Mouse (Mus musculus): ENCODE results near the gene AI413582. TPM values are rescaled to one million over a fixed set of nuclear protein-coding genes. Genes with fewer than 3 reads are reported as not detected.

Gene AI413582
- polyA plus RNA-seq, 1 experiment, result 20.7 TPM

DNA sequence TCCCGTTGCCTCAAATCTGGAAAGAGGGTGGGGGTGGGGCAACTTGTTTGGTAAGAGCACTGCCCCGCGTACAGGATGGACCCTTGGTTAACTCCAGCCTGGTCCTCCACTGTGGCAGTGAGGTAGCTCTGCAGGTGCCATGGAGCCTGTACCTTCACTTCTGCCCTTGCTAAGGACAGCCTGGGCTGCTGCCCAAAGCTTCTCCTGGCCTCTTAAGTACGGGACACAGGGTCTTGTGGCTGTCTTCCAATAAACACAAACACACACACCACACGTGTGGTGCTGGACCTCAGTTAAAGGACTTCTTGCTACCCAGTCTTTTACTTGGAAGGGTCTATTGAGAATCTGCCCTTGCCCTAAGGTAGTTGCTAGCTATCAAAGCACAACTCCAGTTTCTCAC is 6.7 kb downstream of the AI413582 start:
- no peak overlapping the region for H3K4me3 ChIP-seq (ENCODE audit: control insufficient read depth, low read depth, low read length)
- H3K27ac ChIP-seq (ENCODE audit: control insufficient read depth, insufficient read depth, low read depth, low read length), result no peak overlapping the region
- no peaks in the 10 kb centered on the region; the same call in 1 of the 2 replicates for H3K36me3 ChIP-seq (ENCODE audit: control insufficient read depth, insufficient read depth, low read length)
- TF ChIP-seq POLR2A (IDR thresholded peaks at IDR 0.05; ENCODE audit: control insufficient read depth, low read depth, low read length) (no peak), CTCF (IDR thresholded peaks at IDR 0.05; ENCODE audit: control insufficient read depth, insufficient read depth, insufficient replicate concordance, low read depth, low read length) (no peak)
- H3K4me1 ChIP-seq (ENCODE audit: control insufficient read depth, insufficient read depth, low read length), result peaks cover 28% of the 10 kb centered on the region
- no peaks in the 10 kb centered on the region for H3K27me3 ChIP-seq (ENCODE audit: control insufficient read depth, insufficient read depth, low read length)

DNA sequence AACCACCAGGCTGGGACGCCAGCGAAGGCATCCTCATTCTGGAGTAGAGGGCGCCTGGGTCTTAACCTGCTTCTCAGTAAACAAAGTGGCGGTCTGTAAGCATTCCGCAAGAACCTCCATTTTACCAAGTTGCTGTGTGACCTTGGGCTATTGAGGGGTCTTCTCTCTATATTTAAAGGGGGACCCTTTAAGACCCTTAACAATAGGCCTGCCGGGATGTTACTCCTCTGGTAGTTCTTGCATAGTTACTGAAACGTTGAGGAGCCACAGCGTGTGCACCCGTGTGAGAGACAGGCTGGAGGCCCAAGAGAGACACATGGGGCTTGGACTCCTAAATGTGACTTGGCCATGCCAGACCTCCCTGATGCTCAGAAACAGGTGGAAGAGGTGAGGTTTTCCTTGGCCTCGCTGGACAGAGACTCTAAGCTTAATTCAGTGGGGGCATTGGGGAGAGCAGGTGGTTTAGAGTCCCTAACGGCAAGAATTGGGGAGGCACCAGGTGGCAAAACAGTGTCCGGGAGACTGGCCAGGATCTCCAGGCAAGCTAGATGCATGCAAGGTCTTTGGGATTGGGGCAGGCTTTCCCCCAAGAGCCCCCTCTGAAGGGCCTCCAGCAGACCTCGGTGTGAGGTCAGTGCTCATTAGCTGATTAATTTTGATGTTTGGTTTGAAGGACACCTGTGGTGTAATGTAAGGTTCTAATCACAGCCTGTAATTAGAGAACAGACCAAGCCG is 7.5 kb downstream of the AI413582 start:
- H3K27me3 ChIP-seq (ENCODE audit: control insufficient read depth, insufficient read depth, low read length), result no peaks in the 10 kb centered on the region
- TF ChIP-seq CTCF (IDR thresholded peaks at IDR 0.05; ENCODE audit: control insufficient read depth, insufficient read depth, insufficient replicate concordance, low read depth, low read length) (no peak), POLR2A (IDR thresholded peaks at IDR 0.05; ENCODE audit: control insufficient read depth, low read depth, low read length) (no peak)
- H3K4me1 ChIP-seq (ENCODE audit: control insufficient read depth, insufficient read depth, low read length), result peaks cover 27% of the 10 kb centered on the region
- 0 out of 2 replicates have a peak overlapping the region, but pooled peaks have one; percentile 1 for H3K27ac ChIP-seq (ENCODE audit: control insufficient read depth, insufficient read depth, low read depth, low read length)
- H3K36me3 ChIP-seq (ENCODE audit: control insufficient read depth, insufficient read depth, low read length), result no peaks in the 10 kb centered on the region; the same call in 1 of the 2 replicates
- no peak overlapping the region; the same call in 1 of the 2 replicates for H3K4me3 ChIP-seq (ENCODE audit: control insufficient read depth, low read depth, low read length)

DNA sequence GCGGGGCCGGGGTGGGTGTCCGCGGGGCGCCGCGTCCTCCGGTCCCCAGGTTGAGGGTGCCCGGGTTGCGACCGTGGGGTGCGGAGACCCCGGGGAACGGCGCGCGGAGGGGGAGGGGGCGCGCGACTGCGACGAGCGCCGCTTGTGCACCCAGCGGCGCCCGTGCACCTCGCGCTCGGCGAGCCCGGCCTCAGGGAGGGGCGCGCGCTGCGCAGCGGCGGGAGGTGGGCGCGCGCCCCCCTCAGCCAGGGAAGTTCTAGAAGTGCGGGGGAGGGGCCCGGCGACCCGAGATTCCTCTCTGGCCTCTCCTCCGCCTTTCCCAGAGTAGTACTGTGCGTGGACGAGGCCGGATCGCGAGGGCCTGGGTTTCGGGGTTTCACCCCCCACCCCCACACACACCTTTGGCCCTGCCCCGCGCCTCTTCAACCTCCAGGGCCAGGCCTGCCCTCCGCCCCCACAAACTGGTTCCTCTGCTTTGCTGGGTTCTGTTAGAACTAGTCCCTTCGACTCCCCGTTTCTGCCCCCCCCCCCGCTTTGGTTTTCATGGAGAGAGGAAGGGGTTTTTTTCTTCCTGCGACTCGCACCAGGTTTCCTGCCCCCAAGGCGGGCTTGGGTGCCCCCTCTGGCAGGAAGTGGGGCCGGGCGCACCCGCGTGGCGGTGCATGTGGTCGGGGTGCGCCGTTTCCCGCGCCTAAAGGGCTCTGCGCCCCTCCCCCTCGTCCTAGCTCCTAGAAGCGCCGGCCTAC is 8.2 kb downstream of the AI413582 start:
- no peaks in the 10 kb centered on the region for H3K27me3 ChIP-seq (ENCODE audit: control insufficient read depth, insufficient read depth, low read length)
- H3K4me1 ChIP-seq (ENCODE audit: control insufficient read depth, insufficient read depth, low read length), result peaks cover 27% of the 10 kb centered on the region
- H3K4me3 ChIP-seq (ENCODE audit: control insufficient read depth, low read depth, low read length), result peak overlapping the region; percentile 82
- no peaks in the 10 kb centered on the region; the same call in 1 of the 2 replicates for H3K36me3 ChIP-seq (ENCODE audit: control insufficient read depth, insufficient read depth, low read length)
- peak overlapping the region; percentile 1; the same call in 1 of the 2 replicates for H3K27ac ChIP-seq (ENCODE audit: control insufficient read depth, insufficient read depth, low read depth, low read length)
- TF ChIP-seq CTCF (IDR thresholded peaks at IDR 0.05; ENCODE audit: control insufficient read depth, insufficient read depth, insufficient replicate concordance, low read depth, low read length) (no peak), POLR2A (IDR thresholded peaks at IDR 0.05; ENCODE audit: control insufficient read depth, low read depth, low read length) (no peak)

DNA sequence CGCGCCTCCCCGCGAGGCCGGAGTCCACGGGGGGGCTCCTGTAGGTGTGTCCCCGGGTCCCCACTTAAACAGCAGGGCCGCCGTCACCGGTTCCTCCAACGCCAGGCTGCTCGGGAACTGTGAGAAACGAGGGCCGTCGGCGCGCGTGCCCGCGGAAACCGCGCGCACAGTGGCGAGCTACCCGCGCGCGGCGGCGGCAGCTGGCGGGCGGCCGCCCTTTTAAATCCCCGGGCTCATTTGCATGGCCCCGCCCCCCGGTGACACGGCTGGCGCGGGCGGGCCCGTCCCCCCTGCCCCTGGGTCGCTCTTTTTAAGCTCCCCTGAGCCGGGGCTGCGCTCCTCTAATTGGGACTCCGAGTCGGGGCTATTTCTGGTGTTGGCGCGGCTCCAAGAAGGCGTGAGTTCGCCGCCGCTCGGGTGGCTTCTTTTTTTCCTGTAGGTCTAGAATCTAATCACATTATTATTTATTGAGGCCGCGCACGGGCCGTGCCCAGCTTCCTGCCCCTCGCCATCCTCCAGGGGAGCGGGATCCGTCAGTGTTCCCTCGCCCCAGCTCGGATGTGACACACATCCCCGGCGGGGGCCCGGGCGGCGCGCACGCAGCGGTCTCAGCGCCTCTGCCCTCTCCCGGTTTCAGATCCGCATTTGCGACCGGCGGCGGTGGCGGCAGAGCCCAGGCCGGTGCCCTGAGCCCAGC is 9.1 kb downstream of the AI413582 start, which contains the start of gene Hmga1:
TSS of gene Hmga1 (plus strand) at position 183 of the 697 bp plus-strand sequence.
- H3K4me3 ChIP-seq (ENCODE audit: control insufficient read depth, low read depth, low read length), result peak within 1 kb of the TSS; percentile 82
- H3K36me3 ChIP-seq (ENCODE audit: control insufficient read depth, insufficient read depth, low read length), result no peaks in the 10 kb centered on the region; the same call in 1 of the 2 replicates
- TF ChIP-seq CTCF (IDR thresholded peaks at IDR 0.05; ENCODE audit: control insufficient read depth, insufficient read depth, insufficient replicate concordance, low read depth, low read length) (no peak), POLR2A (IDR thresholded peaks at IDR 0.05; ENCODE audit: control insufficient read depth, low read depth, low read length) (peak; percentile 83)
- peaks cover 23% of the 10 kb centered on the region for H3K4me1 ChIP-seq (ENCODE audit: control insufficient read depth, insufficient read depth, low read length)
- no peaks in the 10 kb centered on the region for H3K27me3 ChIP-seq (ENCODE audit: control insufficient read depth, insufficient read depth, low read length)
- peak within 1 kb of the TSS; percentile 79 for H3K27ac ChIP-seq (ENCODE audit: control insufficient read depth, insufficient read depth, low read depth, low read length)

DNA sequence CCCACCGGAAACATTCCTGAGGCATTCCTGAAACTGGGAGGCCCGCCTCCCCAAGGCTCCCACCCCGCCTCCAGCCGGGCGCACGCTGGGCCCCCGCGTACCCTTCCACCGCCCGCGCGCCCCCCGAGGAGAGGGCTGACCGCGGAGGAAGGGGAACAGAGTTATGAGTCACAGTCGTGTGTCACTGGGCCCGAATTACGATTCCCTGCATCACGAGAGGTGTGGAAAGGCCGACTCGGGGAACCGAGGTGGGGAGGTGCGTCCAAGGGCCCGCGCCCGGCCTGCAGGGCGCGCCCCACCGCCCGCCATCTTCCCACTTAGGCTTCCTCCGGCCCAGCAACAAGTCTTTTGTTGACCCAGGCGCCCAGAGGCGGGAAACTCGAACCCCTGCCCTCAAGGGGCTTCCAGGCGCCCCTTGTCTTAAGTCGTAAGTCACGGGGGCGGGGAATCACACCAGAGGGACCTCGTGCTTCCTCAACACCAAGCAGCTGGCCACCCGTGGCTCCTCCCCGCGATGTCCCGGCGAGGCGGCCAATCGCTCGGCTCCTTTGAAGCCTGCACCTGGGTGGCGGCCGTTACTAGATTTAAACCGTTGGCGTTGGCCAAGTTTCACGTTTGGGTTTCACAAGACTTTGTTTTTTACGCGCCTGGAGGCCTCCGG is 9.9 kb downstream of the AI413582 start:
- no peaks in the 10 kb centered on the region; the same call in 1 of the 2 replicates for H3K36me3 ChIP-seq (ENCODE audit: control insufficient read depth, insufficient read depth, low read length)
- peak overlapping the region; percentile 79 for H3K27ac ChIP-seq (ENCODE audit: control insufficient read depth, insufficient read depth, low read depth, low read length)
- H3K27me3 ChIP-seq (ENCODE audit: control insufficient read depth, insufficient read depth, low read length), result no peaks in the 10 kb centered on the region
- H3K4me1 ChIP-seq (ENCODE audit: control insufficient read depth, insufficient read depth, low read length), result peaks cover 23% of the 10 kb centered on the region
- TF ChIP-seq CTCF (IDR thresholded peaks at IDR 0.05; ENCODE audit: control insufficient read depth, insufficient read depth, insufficient replicate concordance, low read depth, low read length) (no peak), POLR2A (IDR thresholded peaks at IDR 0.05; ENCODE audit: control insufficient read depth, low read depth, low read length) (no peak)
- H3K4me3 ChIP-seq (ENCODE audit: control insufficient read depth, low read depth, low read length), result peak overlapping the region; percentile 82

DNA sequence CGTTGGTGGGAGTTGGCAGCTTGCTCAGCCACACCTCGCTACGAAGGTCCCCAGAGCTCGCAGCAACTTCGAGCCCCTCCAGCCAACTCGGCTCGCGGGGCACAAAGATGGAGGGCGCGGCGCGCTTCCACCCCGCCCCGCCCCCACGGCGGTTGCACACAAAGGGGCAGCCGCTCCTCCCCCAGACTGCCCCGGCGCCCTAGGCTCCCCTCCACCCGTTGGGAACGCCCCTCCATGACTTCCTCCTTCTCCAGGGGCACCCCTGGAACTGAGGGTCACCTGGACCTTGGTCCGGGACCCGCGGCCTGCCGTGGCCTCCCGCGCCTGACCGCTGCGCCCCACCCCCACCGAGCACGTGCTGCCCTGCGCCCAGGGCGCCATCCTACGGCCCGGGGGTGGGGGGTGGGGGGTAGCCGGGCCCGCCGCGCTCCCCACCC is 10.5 kb downstream of the AI413582 start:
- Histone ChIP-seq H3K27ac (ENCODE audit: control insufficient read depth, insufficient read depth, low read depth, low read length) (peak overlapping the region; percentile 95), H3K27me3 (ENCODE audit: control insufficient read depth, insufficient read depth, low read length) (no peaks in the 10 kb centered on the region), H3K4me1 (ENCODE audit: control insufficient read depth, insufficient read depth, low read length) (peaks cover 23% of the 10 kb centered on the region), H3K4me3 (ENCODE audit: control insufficient read depth, low read depth, low read length) (peak overlapping the region; percentile 82), H3K36me3 (ENCODE audit: control insufficient read depth, insufficient read depth, low read length) (no peaks in the 10 kb centered on the region; the same call in 1 of the 2 replicates)
- TF ChIP-seq CTCF (IDR thresholded peaks at IDR 0.05; ENCODE audit: control insufficient read depth, insufficient read depth, insufficient replicate concordance, low read depth, low read length) (no peak), POLR2A (IDR thresholded peaks at IDR 0.05; ENCODE audit: control insufficient read depth, low read depth, low read length) (peak; percentile 30; the same call in 1 of the 2 replicates)

Measured in testis, adult 2 months (tissue).